Mouse (Mus musculus): ENCODE measurements around the gene Dach1. TPM values are rescaled to one million over a fixed set of nuclear protein-coding genes. Genes with fewer than 3 reads are reported as not detected.

The Dach1 gene
- polyA plus RNA-seq, 1 experiment from 2014 or later = 9.4 TPM

DNA sequence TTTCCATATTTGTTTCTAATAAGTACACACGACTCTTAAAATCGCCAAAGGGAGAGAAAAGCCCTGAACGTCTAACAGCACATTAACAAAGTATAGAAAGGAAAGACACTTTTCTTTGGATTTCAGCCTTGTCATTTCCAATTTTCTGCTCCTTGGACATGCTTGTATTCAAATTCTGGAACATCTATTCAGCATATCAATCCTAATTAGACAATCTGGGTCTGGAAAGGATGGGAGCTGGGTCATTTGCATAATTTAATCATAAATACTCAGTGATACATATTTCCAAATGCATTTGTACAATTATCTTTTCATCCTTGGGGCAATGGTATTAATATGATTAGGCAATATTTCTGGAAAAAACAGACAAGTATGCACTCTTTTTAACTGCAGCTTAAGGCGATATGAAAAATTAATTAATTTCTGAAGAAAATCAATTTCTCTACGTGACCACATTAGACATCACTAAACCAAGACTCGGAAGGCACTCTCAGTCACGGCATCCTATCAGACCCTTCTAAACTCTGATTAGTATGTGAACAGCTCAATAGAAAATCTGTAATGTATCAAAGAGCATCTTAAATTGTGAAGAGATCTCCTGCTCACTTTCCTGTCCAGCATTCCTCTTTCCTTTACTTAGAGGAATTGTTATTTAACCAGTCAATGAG, 13.7 kb downstream of the Dach1 start:
- Histone ChIP-seq H3K27ac (replicated peaks) (no peak overlapping the region), H3K36me3 (replicated peaks) (no peaks in the 10 kb centered on the region), H3K4me3 (no peak overlapping the region), H3K4me1 (no peaks in the 10 kb centered on the region), H3K9me3 (no peaks in the 10 kb centered on the region), H3K27me3 (replicated peaks; ENCODE audit: low read depth, poor library complexity, severe bottlenecking) (no peaks in the 10 kb centered on the region)
- WGBS = 81% methylated on average over 7 of the region's 7 CpGs
- DNase-seq (ENCODE audit: low spot score) = no peak

- H3K27ac ChIP-seq (replicated peaks) = no peak overlapping the region
- no peak for DNase-seq (ENCODE audit: low spot score)
- no peaks in the 10 kb centered on the region for H3K9me3 ChIP-seq
- no peaks in the 10 kb centered on the region for H3K27me3 ChIP-seq (replicated peaks; ENCODE audit: low read depth, poor library complexity, severe bottlenecking)
- no peaks in the 10 kb centered on the region for H3K36me3 ChIP-seq (replicated peaks)
- WGBS = 60% methylated on average over 7 of the region's 7 CpGs
- H3K4me3 ChIP-seq = no peak overlapping the region
- no peaks in the 10 kb centered on the region for H3K4me1 ChIP-seq
These were observed 14.6 kb downstream of the Dach1 start for GRCm38 (mm10) chr14:98154832-98155422.

GRCm38 (mm10) chr14:98141758-98142157, 27.8 kb downstream of the Dach1 start:
- no peaks in the 10 kb centered on the region for H3K36me3 ChIP-seq (replicated peaks)
- H3K4me3 ChIP-seq = no peak overlapping the region
- no peaks in the 10 kb centered on the region for H3K9me3 ChIP-seq
- H3K27ac ChIP-seq (replicated peaks) = no peak overlapping the region
- peaks cover 18% of the 10 kb centered on the region for H3K4me1 ChIP-seq
- 78% methylated on average over 2 of the region's 2 CpGs for WGBS
- no peaks in the 10 kb centered on the region for H3K27me3 ChIP-seq (replicated peaks; ENCODE audit: low read depth, poor library complexity, severe bottlenecking)
- no peak for DNase-seq (ENCODE audit: low spot score)

DNA sequence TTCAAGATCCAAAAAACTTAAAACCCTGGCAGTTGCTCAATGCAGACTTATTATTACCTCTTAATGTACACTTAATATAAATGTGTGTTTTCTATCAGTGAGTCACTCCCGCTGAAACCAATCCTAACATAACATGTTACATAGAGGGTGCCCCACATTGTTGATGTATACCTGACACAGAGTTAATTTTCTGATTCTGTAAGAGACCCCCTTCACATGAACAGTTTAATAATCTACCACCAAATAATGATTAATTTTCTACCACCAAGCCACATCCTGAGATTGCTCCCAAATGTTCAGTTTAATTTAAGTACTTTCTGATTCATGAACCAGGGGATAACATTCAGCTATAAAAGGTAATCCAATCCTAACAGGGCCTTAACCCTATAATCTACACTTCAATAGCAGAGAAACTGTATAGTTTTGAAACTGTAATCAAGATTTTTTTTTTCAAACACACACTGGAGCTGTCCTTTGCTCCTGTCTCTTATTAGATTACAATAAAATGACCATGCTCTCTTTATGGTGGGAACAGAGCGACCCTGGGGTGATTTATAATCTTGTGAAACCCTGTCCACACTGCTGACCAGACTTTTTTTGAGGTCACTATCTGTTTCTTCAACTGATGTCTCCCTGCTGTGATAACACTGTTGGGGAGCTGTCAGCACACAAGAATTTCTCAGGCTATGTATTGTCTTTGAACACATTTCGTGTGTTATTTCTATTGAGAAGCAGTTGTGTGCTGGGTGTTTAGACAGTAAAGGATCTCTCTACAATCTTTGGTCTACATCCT, 30.5 kb downstream of the Dach1 start:
- Histone ChIP-seq H3K27ac (replicated peaks) (no peak overlapping the region), H3K4me3 (no peak overlapping the region), H3K27me3 (replicated peaks; ENCODE audit: low read depth, poor library complexity, severe bottlenecking) (no peaks in the 10 kb centered on the region), H3K36me3 (replicated peaks) (no peaks in the 10 kb centered on the region), H3K4me1 (peaks cover 41% of the 10 kb centered on the region), H3K9me3 (no peaks in the 10 kb centered on the region)
- 49% methylated on average over 3 of the region's 3 CpGs for WGBS
- DNase-seq (ENCODE audit: low spot score) = no peak

GRCm38 (mm10) chr14:98134546-98134945, 35.0 kb downstream of the Dach1 start:
- no peak for DNase-seq (ENCODE audit: low spot score)
- Histone ChIP-seq H3K36me3 (replicated peaks) (no peaks in the 10 kb centered on the region), H3K4me3 (no peak overlapping the region), H3K27ac (replicated peaks) (no peak overlapping the region), H3K27me3 (replicated peaks; ENCODE audit: low read depth, poor library complexity, severe bottlenecking) (no peaks in the 10 kb centered on the region), H3K4me1 (peaks cover 41% of the 10 kb centered on the region), H3K9me3 (no peaks in the 10 kb centered on the region)
- WGBS = 42% methylated on average over 4 of the region's 4 CpGs

GRCm38 (mm10) chr14:98123032-98123431, 46.5 kb downstream of the Dach1 start:
- DNase-seq (ENCODE audit: low spot score) = no peak
- 75% methylated on average over 1 of the region's 1 CpGs for WGBS
- peaks cover 4% of the 10 kb centered on the region; the same call in 1 of the 2 replicates for H3K36me3 ChIP-seq (replicated peaks)
- no peaks in the 10 kb centered on the region for H3K9me3 ChIP-seq
- H3K4me3 ChIP-seq = no peak overlapping the region
- H3K4me1 ChIP-seq = no peaks in the 10 kb centered on the region
- no peaks in the 10 kb centered on the region for H3K27me3 ChIP-seq (replicated peaks; ENCODE audit: low read depth, poor library complexity, severe bottlenecking)
- no peak overlapping the region for H3K27ac ChIP-seq (replicated peaks)

- H3K9me3 ChIP-seq = no peaks in the 10 kb centered on the region
- 77% methylated on average over 1 of the region's 1 CpGs for WGBS
- no peaks in the 10 kb centered on the region for H3K36me3 ChIP-seq (replicated peaks)
- H3K4me3 ChIP-seq = no peak overlapping the region
- no peaks in the 10 kb centered on the region for H3K4me1 ChIP-seq
- H3K27me3 ChIP-seq (replicated peaks; ENCODE audit: low read depth, poor library complexity, severe bottlenecking) = no peaks in the 10 kb centered on the region
- no peak for DNase-seq (ENCODE audit: low spot score)
- H3K27ac ChIP-seq (replicated peaks) = no peak overlapping the region
These were observed 52.9 kb downstream of the Dach1 start for GRCm38 (mm10) chr14:98116627-98117026.

GRCm38 (mm10) chr14:98113106-98113505, 56.5 kb downstream of the Dach1 start:
- Histone ChIP-seq H3K9me3 (no peaks in the 10 kb centered on the region), H3K4me3 (no peak overlapping the region), H3K36me3 (replicated peaks) (no peaks in the 10 kb centered on the region; the same call in 1 of the 2 replicates), H3K27me3 (replicated peaks; ENCODE audit: low read depth, poor library complexity, severe bottlenecking) (no peaks in the 10 kb centered on the region), H3K4me1 (peaks cover 16% of the 10 kb centered on the region), H3K27ac (replicated peaks) (no peak overlapping the region)
- WGBS = 71% methylated on average over 1 of the region's 1 CpGs
- DNase-seq (ENCODE audit: low spot score) = no peak

- Histone ChIP-seq H3K27me3 (replicated peaks; ENCODE audit: low read depth, poor library complexity, severe bottlenecking) (no peaks in the 10 kb centered on the region), H3K4me1 (peaks cover 34% of the 10 kb centered on the region), H3K36me3 (replicated peaks) (no peaks in the 10 kb centered on the region; the same call in 1 of the 2 replicates), H3K4me3 (no peak overlapping the region), H3K9me3 (no peaks in the 10 kb centered on the region), H3K27ac (replicated peaks) (no peak overlapping the region)
- DNase-seq (ENCODE audit: low spot score) = no peak
- 93% methylated on average over 2 of the region's 2 CpGs for WGBS
These were observed 59.6 kb downstream of the Dach1 start for GRCm38 (mm10) chr14:98109929-98110328.

DNA sequence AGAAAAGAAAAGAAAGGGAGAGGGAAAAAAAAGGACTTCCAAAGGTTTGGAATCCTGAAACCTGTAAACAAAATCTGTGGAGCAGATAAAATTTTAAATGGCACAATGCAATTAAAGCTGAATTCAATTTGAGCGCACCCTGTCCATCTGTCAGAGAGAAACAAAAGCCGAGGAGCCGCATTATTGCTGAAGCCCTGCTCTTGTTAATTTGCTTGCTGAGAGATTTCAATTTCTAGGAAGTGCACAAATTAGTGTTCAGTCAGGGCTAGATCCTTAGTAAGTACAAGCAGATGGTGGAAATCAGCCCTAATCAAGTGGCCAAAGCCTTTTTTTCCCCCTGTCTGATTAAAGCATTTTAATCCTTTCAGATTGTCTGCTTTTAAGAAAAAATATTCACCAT, 60.8 kb downstream of the Dach1 start:
- Histone ChIP-seq H3K9me3 (no peaks in the 10 kb centered on the region), H3K36me3 (replicated peaks) (no peaks in the 10 kb centered on the region; the same call in 1 of the 2 replicates), H3K4me1 (peaks cover 34% of the 10 kb centered on the region), H3K27me3 (replicated peaks; ENCODE audit: low read depth, poor library complexity, severe bottlenecking) (no peaks in the 10 kb centered on the region), H3K4me3 (no peak overlapping the region), H3K27ac (replicated peaks) (no peak overlapping the region; the same call in 1 of the 2 replicates)
- DNase-seq (ENCODE audit: low spot score) = peak; percentile 31
- 10% methylated on average over 3 of the region's 3 CpGs for WGBS

- H3K4me1 ChIP-seq = peaks cover 34% of the 10 kb centered on the region
These were observed 63.4 kb downstream of the Dach1 start for GRCm38 (mm10) chr14:98106208-98106607.

DNA sequence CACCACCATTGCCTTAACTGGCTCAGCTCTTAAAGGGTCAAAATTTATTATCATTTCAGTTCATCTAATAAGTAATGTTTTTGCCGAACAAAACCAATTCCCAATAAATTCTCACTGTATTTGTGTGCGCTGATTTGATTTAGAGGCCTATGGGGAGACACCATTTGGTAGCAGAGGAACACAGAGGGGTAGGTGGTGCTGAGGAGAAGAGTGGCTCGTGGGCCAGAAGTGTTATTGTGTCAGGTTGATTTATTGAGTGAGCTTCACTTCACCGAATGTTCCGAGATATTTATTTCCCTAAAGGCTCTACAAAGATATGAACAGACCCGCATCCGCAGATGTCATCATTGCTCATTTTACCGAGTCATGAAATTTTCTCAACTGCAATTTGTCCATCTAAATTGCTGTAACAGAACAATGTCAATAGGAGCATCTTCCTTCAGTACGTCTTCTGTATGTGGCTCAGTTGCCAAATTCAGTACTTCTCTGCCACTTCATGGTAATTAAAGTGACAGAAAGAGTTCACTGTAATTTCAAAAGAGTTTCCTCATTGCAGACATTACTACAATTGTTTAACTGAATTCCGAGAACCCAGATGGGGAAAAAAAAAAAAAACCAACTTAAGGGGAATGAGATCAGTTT, 65.1 kb downstream of the Dach1 start:
- H3K9me3 ChIP-seq = no peaks in the 10 kb centered on the region
- WGBS = 78% methylated on average over 10 of the region's 10 CpGs
- H3K27ac ChIP-seq (replicated peaks) = no peak overlapping the region
- no peak for DNase-seq (ENCODE audit: low spot score)
- H3K4me1 ChIP-seq = peaks cover 33% of the 10 kb centered on the region
- no peaks in the 10 kb centered on the region for H3K36me3 ChIP-seq (replicated peaks)
- no peaks in the 10 kb centered on the region for H3K27me3 ChIP-seq (replicated peaks; ENCODE audit: low read depth, poor library complexity, severe bottlenecking)
- H3K4me3 ChIP-seq = no peak overlapping the region

More at GRCm38 (mm10) chr14:98106208-98106607, 63.4 kb downstream of the Dach1 start:
- Histone ChIP-seq H3K36me3 (replicated peaks) (no peaks in the 10 kb centered on the region; the same call in 1 of the 2 replicates), H3K27ac (replicated peaks) (no peak overlapping the region), H3K27me3 (replicated peaks; ENCODE audit: low read depth, poor library complexity, severe bottlenecking) (no peaks in the 10 kb centered on the region), H3K9me3 (no peaks in the 10 kb centered on the region), H3K4me3 (no peak overlapping the region)
- DNase-seq (ENCODE audit: low spot score) = no peak

Data from embryonic facial prominence, embryonic 10.5 days (tissue).